Mouse (Mus musculus): ENCODE results near the gene Lrrc3.

The Lrrc3 gene

GRCm38 (mm10) chr10:77864762-77865143, 37.6 kb downstream of the Lrrc3 start:
- no peak for DNase-seq

DNA sequence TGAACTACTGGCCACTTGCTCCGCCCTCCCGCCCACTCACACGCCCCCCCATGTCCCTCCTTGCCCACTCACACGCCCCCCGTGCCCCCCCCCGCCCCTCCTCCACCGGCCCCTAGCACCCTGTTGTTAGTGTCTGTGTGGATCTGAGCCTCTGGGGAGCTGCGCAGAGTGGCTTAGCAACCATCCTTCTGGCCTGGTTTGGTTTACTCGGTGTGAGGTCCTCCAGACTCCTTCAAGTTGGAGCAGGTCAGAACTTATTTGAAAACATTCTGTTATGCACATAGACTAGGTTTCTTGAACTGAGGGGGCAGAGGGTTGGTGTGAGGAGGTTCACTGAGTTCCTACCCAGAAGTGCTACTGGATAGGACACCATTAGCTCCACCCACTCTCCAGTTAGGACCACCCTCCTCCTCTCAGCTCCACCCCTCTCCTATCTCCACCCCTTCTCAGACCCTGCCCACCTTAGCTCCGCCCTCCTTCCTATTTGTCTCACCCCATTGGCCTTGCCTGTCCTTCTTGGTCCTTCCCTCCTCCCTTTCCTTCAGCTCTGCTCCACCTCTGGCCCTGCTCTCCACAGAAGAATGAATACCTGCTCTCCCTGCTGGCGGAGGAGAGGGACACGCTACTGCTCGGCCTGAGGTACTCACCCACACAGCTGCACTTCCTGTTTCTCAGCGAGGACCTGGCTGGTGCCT, 38.1 kb downstream of the Lrrc3 start:
- DNase-seq, result peak; percentile 73 to 82

DNA sequence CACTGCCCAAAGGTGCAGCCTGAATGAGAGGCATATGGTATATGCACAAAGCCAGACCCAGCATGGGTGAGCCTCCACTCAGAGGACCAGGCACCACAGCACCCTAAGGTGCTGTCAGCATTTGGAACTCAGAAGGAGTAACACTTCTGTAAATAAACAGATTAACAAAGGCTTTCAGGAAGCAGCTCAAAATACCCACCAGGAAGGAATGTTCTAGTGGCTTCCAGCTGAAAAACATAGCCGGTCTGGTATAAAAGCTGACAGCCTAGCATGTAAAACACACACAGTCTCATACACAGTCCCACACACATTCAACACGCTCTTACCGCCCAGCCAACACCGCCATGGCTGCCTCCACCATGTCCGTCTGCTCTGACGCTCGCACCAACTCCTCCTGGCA, 40.7 kb downstream of the Lrrc3 start, which contains the start of gene Gm3285:
Gene Gm3285 (plus strand): TSS at position 301 of the 400 bp plus-strand sequence.
- no peak for DNase-seq

GRCm38 (mm10) chr10:77852559-77852958, 49.8 kb downstream of the Lrrc3 start, which contains the start of gene Gm10318:
Gene Gm10318, plus strand, starts transcription at chr10:77852859.
- DNase-seq, result no peak
